Mouse (Mus musculus) hindbrain, embryonic 15.5 days (tissue): Measurements from ENCODE around the gene Hao1. TPM values are rescaled to one million over a fixed set of nuclear protein-coding genes. Genes with fewer than 3 reads are reported as not detected.

Experiments
- ATAC-seq: fragments of 200-750 bp; cut with Nextera tagmentation; 2 replicates; pipeline ENCODE4 v1.8.0; 2017; ENCODE audit warnings: low read depth, moderate number of reproducible peaks, moderate TSS enrichment; ENCODE audit not compliant: low FRiP score
- H3K27ac ChIP-seq: fragments of 300-500 bp; sonication (generic); replicated peaks from 2 replicates; pipeline ENCODE4 v1.5.1; 2015; ENCODE audit warnings: mild to moderate bottlenecking, inconsistent platforms
- H3K27me3 ChIP-seq: fragments of 300-500 bp; sonication (generic); 2 replicates; pipeline ENCODE4 v1.6.1; 2015; ENCODE audit warnings: control low read depth, inconsistent platforms
- H3K36me3 ChIP-seq: fragments of 300-500 bp; sonication (generic); 2 replicates; pipeline ENCODE4 v1.6.1; 2015; ENCODE audit warnings: control low read depth, inconsistent platforms
- H3K4me1 ChIP-seq: fragments of 300-500 bp; sonication (generic); replicated peaks from 2 replicates; pipeline ENCODE4 v1.6.1; 2015; ENCODE audit warnings: control low read depth, inconsistent platforms
- H3K4me2 ChIP-seq: fragments of 300-500 bp; sonication (generic); 2 replicates; pipeline ENCODE4 v1.6.1; 2015; ENCODE audit warnings: moderate library complexity, mild to moderate bottlenecking, inconsistent platforms
- H3K4me3 ChIP-seq: fragments of 300-500 bp; sonication (generic); 2 replicates; pipeline ENCODE4 v1.5.1; 2015; ENCODE audit warnings: mild to moderate bottlenecking, inconsistent platforms
- H3K9ac ChIP-seq: fragments of 300-500 bp; sonication (generic); 2 replicates; pipeline ENCODE4 v1.6.1; 2015; ENCODE audit warnings: inconsistent platforms
- H3K9me3 ChIP-seq: fragments of 300-500 bp; sonication (generic); 2 replicates; pipeline ENCODE4 v1.6.1; 2016; ENCODE audit warnings: control low read depth, inconsistent platforms
- WGBS: fragments of 180-500 bp; shearing (Covaris S2); methylation state at CpG from one replicate; pipeline ENCODE4 v1.1.7; 2015; 5-methylcytosine and 5-hydroxymethylcytosine counted together
- polyA plus RNA-seq: library from polyadenylated mRNA; unstranded; fragments of >200 nt; fragmentation: Nextera tagmentation; extraction: Ambion mirVana; gene quantifications from 2 replicates; pipeline ENCODE4 v1.2.1, GENCODE M21; 2015

The Hao1 gene
- polyA plus RNA-seq, 1 experiment from 2014 or later: 0.06 TPM

DNA sequence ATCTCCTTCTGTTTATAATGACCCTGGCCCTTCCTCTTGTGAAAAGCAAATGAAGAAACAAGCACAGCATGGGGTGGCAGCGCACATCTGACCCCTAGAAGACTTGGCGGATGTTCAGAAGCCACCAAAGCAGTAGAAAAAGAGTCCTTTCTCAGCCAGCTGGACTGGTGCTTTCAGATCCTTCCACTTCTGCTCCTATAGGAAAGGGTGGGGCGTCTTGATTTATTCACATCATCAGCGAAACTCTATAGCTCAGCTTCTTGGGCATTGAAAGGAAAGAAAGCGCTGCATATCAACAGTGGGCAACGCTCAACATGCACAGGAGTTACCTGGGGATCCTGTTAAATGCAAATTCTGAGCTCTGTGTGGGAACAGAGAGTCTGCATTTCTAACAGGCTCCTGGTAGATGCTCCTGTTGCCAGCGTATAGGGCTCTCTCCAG is 98.1 kb downstream of the Hao1 start:
- H3K4me3 ChIP-seq: peak overlapping the region; percentile 22
- H3K36me3 ChIP-seq: no peaks in the 10 kb centered on the region
- peak; percentile 51; the same call in 1 of the 2 replicates for ATAC-seq
- H3K4me2 ChIP-seq: peak overlapping the region; percentile 42
- no peak overlapping the region for H3K27ac ChIP-seq
- H3K4me1 ChIP-seq: peaks cover 6% of the 10 kb centered on the region; the same call in 1 of the 2 replicates
- WGBS: 4% methylated on average over 7 of the region's 7 CpGs
- no peaks in the 10 kb centered on the region for H3K9me3 ChIP-seq
- no peaks in the 10 kb centered on the region for H3K27me3 ChIP-seq
- H3K9ac ChIP-seq: peak overlapping the region; percentile 30; the same call in 1 of the 2 replicates

DNA sequence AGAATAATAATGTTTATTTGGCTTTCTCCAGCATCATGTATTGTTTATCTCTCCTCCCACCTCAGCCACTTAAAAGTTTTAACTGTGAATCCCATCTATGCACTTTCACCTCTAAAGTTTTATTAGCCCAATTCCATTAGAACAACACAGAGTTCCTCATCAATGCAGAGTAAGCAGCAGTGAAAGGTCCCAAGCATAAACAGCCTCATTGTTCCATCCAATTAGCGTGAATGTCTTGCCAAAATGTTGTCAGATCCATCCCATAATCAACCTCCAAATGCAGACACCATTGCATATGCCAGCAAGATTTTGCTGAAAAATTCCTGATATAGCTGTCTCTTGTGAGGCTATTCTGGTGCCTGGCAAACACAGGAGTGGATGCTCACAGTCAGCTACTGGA is 101.4 kb downstream of the Hao1 start:
- no peaks in the 10 kb centered on the region for H3K27me3 ChIP-seq
- peaks cover 6% of the 10 kb centered on the region; the same call in 1 of the 2 replicates for H3K4me1 ChIP-seq
- H3K9ac ChIP-seq: no peak overlapping the region
- no peak for ATAC-seq
- no peak overlapping the region for H3K4me2 ChIP-seq
- H3K27ac ChIP-seq: no peak overlapping the region
- no peak overlapping the region for H3K4me3 ChIP-seq
- H3K9me3 ChIP-seq: no peaks in the 10 kb centered on the region
- H3K36me3 ChIP-seq: no peaks in the 10 kb centered on the region
- 85% methylated on average over 1 of the region's 1 CpGs for WGBS

DNA sequence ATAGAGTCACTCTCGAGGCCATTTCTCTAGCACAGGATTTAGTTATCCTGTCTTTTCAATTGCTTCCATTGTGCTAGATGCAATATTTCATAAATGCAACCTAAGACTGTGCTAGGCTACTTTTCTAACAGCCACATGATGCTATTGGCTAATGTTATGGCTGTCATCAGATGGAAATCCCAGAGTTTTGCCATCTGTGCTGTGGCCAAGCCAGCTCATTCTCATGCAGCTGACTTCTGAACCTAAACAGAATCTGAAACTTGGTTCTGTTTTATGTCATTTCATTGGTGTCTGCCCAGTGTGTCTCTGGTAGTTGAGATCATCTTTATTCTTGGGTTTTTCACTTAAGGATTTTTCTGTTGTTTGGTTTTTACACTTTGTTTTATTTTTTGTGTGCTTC is 103.2 kb downstream of the Hao1 start:
- peaks cover 2% of the 10 kb centered on the region; the same call in 1 of the 2 replicates for H3K4me1 ChIP-seq
- no peak overlapping the region for H3K4me2 ChIP-seq
- H3K27ac ChIP-seq: no peak overlapping the region
- no peak for ATAC-seq
- no peak overlapping the region for H3K9ac ChIP-seq
- 79% methylated on average over 1 of the region's 1 CpGs for WGBS
- H3K36me3 ChIP-seq: no peaks in the 10 kb centered on the region
- no peaks in the 10 kb centered on the region for H3K27me3 ChIP-seq
- H3K9me3 ChIP-seq: no peaks in the 10 kb centered on the region
- no peak overlapping the region for H3K4me3 ChIP-seq

Other genes with a start within 250 kb of the Hao1 start
- gene Tmx4, start 89.8 kb upstream of the Hao1 start, polyA plus RNA-seq: 102 and 106 TPM in 2 replicates
- gene Plcb1, start 231.7 kb upstream of the Hao1 start, polyA plus RNA-seq: 53.3 and 62.0 TPM in 2 replicates